Mouse (Mus musculus): Measurements from ENCODE around the gene Lysmd3. TPM values are rescaled to one million over a fixed set of nuclear protein-coding genes. Genes with fewer than 3 reads are reported as not detected.

Gene Lysmd3
- polyA plus RNA-seq (2014; fragmentation: Illumina TruSeq; extraction: RNeasy Lipid Tissue Mini Kit (QIAGEN cat#74804); ENCODE audit: low read depth, low replicate concordance), result 59.7 TPM

GRCm38 (mm10) chr13:81657351-81658052 is at the start of gene Lysmd3:
Lysmd3 (plus strand) TSS chr13:81657663.

DNA sequence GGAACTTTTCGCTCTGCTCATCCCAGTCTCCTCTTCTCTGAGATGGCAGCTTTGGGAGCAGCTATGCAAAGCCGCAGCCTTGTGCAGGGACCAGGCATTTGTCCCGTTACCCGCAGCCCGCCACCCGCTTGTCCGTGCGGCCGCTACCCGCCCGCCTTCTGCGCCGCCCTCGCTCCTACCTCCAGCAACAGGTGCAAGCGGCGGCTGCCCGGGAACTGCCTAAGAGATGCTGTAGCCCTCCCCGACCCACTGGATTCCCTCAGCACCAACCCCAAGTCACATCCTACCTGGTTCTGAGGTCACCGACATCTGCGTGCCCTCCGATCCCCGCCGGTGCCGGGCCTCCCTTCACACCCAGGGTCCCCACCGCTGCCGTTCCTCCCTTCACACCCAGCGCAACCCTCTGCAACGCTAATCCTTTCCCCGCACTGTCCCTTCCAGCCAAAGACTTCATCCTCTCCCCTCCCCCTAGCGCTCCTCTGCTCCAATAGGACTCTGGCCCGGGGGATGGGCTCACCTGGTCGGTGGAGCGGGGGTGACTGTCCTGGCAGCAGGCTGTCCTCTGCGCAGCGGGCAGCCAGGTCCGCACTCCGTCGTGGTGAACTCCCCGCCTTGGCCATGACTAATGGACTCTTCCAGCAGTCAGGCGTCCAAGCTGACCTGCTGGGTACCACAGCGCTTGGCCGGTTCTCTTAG is 24.6 kb upstream of the Lysmd3 start, which contains the start of gene Adgrv1:
Gene Adgrv1, minus strand, starts transcription at position 435 of the 696 bp plus-strand sequence.

GRCm38 (mm10) chr13:81710775-81711545 is 53.5 kb downstream of the Lysmd3 start, which contains the start of the genes Polr3g and Mblac2:
Polr3g (minus strand) TSS chr13:81711013.
Mblac2 (plus strand) TSS chr13:81711341.

Other genes starting within 250 kb of the Lysmd3 start
- gene Adgrv1, start 24.5 kb upstream of the Lysmd3 start, polyA plus RNA-seq (2014; fragmentation: Illumina TruSeq; extraction: RNeasy Lipid Tissue Mini Kit (QIAGEN cat#74804); ENCODE audit: low read depth, low replicate concordance), result 0.77 TPM
- 14.1 TPM for gene Polr3g, start 53.4 kb downstream of the Lysmd3 start, polyA plus RNA-seq (2014; fragmentation: Illumina TruSeq; extraction: RNeasy Lipid Tissue Mini Kit (QIAGEN cat#74804); ENCODE audit: low read depth, low replicate concordance)
- 19.0 TPM for gene Mblac2, start 53.7 kb downstream of the Lysmd3 start, polyA plus RNA-seq (2014; fragmentation: Illumina TruSeq; extraction: RNeasy Lipid Tissue Mini Kit (QIAGEN cat#74804); ENCODE audit: low read depth, low replicate concordance)
- 227 TPM for gene Cetn3, start 125.4 kb downstream of the Lysmd3 start, polyA plus RNA-seq (2014; fragmentation: Illumina TruSeq; extraction: RNeasy Lipid Tissue Mini Kit (QIAGEN cat#74804); ENCODE audit: low read depth, low replicate concordance)